Mouse (Mus musculus): ENCODE results near the gene Tcap. TPM values are rescaled to one million over a fixed set of nuclear protein-coding genes. Genes with fewer than 3 reads are reported as not detected.

The Tcap gene
- total RNA-seq, 1 experiment from 2014 or later = 0.91 TPM

- DNase-seq = no peak
Observed at GRCm38 (mm10) chr11:98355732-98356299, 27.8 kb upstream of the Tcap start.

DNA sequence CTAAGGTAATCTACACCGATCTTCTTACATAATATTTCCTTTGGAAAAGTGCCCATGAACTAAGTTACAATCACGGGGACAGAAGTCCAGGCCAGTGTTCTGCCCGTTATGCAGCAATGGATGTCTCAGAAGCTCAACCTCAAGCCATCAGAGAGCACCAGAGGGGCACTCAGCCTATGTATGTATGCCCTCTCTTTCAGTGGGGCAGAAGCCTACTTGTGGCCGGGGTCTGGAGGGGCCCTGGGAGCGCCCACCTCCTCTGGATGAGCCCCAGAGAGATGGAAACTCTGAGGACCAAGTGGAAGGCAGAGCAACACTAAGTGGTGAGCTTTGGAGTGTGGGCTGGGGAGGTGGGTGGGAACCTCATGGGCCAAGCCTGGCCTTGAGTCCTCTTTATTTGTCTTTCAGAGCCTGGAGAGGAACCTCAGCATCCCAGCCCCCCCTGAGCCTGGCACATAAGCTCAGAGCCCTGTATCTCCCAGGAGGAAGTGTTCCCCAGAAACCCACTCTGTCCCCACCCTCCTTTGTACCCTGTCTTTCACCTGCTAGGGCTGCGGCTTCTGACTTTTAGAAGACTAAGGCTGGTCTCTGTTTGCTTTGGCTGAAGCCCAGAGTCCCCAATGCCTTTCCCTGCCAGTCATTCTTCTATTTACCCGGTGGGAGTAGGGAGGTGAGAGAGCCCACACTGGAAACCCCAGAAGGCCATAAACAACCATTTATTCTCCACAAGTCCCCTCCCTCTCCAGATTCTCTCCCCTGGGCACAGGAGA is 26.8 kb upstream of the Tcap start:
- DNase-seq = no peak

DNA sequence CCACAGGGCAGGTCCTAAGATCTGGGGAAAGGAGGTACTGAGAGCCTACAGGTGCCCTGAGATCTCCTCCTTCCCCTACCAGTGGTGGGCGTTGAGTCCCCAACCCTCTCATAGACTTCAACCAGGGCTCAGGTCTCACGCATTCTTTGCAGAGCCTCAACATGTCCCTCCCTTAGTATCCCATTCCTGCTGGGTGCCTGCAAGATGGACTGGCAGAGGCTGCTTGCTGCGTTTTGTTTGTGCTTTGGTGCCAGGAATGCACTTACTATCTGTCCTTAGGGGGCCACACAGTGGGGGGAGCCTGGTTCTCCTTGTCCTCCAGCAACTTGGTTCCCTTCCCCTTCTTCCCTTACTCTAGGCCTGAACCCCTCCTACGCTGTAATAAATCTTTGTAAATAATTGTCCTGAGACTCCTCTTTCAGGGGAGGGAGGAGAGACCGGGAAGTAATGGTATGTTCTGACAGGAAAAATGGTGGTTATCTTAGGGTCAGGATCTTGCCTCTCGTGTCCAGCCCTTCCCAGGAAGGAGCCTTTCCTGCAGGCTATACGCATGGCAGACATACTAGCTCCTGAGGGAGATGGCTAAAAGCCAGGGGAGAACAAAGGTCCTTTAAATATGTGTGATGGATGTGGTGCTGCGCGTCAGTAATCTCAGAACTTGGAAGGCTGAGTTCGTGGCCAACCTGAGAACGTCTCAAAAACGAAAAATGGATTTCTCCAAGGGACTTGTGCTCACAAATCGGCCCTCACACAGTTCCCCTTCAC is 26.0 kb upstream of the Tcap start:
- no peak for DNase-seq

DNA sequence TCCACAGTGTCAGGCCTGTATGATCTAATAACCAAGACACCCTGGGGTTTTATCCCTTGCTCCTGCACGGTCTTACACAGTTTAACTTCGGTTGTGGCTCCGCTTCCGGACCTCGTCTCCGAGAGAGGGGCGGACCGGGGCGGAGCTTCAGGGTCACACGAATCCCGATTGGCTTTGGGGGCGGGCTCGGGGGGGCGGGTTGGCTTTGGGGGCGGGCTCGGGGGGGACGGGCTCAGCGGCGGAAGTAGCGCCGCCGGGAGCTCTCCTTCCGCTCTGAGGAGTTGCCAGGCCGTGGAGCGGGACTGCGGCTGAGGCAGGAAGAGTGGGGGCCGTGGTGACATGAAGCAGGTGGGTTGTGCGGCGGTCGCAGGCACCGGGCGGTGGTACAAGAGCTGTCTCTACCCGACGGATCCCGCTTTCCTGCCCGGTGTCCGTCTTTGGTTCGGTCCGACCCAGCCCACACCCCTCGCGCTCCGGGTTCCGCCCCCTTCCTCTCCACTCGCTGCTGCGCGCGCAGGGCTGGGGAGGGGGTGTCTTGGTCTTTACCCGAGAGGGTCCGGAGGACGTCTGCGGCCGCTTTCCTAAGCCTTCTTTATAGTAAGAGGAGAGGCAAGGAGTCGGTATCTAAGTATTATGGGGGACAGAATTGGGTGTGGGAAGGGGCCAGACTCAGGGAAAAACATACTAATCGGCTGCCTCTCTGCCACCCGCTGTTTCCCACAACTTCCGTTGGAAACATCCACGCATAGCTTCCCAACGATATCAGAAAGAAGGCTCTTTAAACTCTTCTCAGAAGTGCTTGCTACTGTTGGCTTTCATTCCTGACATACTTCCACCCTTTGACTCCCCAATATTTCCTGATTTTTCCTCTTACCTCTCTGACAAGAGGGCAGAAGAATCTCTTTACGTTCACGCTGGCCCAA is 25.2 kb upstream of the Tcap start, which contains the start of gene Stard3:
Gene Stard3, plus strand, starts transcription at position 208 of the 923 bp plus-strand sequence.
- DNase-seq = peak; percentile 90

GRCm38 (mm10) chr11:98360866-98361521 is 22.6 kb upstream of the Tcap start:
- no peak for DNase-seq

GRCm38 (mm10) chr11:98363817-98364216 is 19.8 kb upstream of the Tcap start:
- no peak for DNase-seq

DNA sequence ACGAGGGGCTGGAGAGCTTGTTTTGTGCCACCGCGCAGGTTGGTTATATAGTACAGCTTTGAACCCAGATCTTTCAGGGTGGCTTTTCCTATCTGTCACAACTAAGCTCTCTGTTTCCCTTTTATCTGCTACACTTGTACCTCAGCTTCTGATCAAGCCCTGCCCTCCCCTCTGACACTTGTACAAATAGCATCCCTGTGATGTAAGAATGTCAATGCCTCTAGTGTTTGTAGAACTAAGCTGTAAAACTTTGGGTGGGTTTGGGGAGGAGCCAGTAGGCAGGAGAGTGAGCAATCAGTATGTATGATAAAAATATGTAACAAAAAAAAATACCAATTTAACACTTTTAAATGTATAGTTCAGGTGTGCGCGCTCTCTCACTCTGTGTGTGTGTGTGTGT is 19.2 kb upstream of the Tcap start:
- no peak for DNase-seq

DNA sequence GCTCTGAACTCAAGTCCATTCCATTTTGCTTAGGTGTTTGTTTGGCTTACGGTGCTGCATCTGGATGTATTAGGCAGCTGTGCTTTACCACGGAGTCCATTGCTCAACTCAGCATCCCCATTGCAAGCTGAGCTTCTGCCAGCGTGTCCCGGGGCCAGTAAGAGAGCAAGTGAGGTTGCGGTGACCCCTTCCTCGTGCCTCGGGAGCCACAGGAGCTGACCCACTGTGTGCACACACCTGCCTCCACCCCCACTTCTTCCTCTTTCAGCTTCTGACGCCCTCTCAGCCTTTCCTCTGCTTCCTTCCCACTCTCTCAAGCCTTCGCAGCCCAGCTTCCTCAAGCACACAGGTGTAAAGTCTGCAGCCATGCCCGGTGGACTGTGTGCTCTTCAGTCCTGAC is 17.3 kb upstream of the Tcap start:
- DNase-seq = no peak

- DNase-seq = no peak
Observed at GRCm38 (mm10) chr11:98367171-98367862, 16.3 kb upstream of the Tcap start.

DNA sequence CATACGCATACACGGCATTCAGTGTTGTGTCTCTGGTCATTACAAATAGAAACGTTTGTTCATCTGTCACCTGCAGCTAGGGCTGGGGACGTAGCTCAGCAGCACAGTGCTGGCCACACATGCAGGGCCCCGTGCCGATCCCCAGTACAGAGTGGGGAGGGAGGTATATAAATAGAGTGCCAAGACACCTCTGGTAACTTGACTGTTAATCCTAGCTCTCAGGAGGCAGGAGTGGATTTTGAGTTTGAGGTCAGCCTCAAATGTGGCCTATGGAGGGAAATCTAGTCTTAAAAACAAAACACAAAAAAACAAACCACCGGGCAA is 15.8 kb upstream of the Tcap start:
- DNase-seq = no peak

GRCm38 (mm10) chr11:98369337-98369736 is 14.3 kb upstream of the Tcap start:
- no peak for DNase-seq

- DNase-seq = no peak
Observed at GRCm38 (mm10) chr11:98370588-98370987, 13.0 kb upstream of the Tcap start.

- no peak for DNase-seq
Observed at GRCm38 (mm10) chr11:98371556-98372240, 11.9 kb upstream of the Tcap start.

- peak; percentile 51 for DNase-seq
Observed at GRCm38 (mm10) chr11:98372406-98372805, 11.2 kb upstream of the Tcap start.

DNA sequence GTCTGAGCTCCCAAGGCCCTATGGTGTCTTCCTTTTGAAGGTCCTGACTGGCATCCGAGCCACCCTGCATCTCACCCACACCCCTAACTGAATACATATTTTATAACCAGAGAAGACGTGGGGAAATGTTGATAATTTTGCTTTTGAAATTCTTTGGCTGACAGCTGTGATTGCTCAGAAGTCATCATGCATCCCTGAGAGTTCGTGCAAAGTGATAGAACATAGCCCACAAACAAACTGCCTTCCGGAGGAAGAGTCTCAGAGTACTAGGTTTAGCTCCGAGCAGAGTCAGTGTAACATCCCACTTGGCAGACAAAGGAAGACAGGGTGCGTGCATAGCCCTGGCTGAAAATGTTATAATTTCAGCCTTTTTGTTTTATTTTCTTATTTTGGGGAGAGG is 10.4 kb upstream of the Tcap start:
- DNase-seq = no peak

- DNase-seq = no peak
Observed at GRCm38 (mm10) chr11:98374266-98374665, 9.3 kb upstream of the Tcap start.

DNA sequence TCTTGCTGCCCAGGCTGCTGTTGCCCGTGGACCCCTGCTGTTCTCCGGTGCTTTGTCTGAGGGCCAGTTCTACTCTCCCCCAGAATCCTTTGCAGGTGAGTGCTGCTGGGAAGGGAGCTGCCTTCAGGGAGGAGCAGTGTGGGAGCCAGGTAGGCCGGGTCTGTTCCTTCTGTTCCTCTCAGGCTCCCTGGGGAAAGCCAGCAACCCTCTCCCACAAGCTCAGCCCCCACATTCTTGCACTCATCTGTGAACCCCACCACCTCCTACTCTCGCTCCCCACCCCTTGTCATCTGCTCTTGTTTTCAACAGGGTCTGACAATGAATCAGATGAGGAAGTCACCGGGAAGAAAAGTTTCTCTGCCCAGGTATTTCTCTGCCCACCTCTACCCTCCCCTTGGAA is 6.9 kb upstream of the Tcap start:
- DNase-seq = no peak

DNA sequence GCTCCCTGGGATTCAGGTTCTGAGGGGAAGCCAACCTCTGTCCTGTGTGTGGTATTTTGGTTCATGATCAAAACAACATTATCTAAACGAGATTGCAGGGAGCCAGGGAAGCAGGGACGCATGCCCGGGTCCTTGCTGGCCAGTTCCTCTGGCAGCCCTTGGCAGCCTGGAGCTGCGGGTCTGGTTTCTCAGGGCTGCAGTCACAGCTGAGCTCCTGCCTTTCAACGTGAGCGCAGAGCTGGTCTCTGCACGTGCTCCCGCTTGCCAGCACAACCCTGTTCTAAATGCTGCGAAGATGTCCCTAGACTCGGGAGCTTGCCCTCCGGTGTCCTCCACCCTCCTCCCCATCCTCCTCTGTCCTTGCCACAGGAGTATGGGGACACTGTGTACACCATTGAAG is 5.8 kb upstream of the Tcap start:
- no peak for DNase-seq

GRCm38 (mm10) chr11:98379379-98379778 is 4.2 kb upstream of the Tcap start:
- no peak for DNase-seq

DNA sequence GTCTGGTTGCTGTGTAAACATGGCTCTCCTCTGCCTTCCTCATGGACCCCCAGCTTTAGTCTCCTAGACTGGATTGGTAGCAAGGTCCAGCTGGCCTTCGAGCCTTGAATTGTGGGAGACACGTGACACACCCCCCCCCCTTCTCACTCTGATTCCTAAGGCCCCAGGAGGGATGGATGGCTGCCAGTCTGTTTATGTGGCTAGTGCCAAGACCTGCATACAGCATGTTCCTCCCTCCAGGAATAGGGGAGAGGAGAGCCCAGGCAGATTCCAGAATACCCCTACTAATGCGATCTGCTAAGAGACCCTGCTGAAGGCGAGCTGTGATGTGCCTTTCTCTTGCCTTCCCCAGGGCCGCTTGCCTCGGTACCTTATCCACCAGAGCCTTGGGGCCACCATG is 3.5 kb upstream of the Tcap start:
- no peak for DNase-seq

GRCm38 (mm10) chr11:98381651-98382050 is 2.0 kb upstream of the Tcap start:
- no peak for DNase-seq

All from adrenal gland, postnatal 25 days (tissue).